Mouse (Mus musculus): Measurements from ENCODE around the gene Faap24.

- TF ChIP-seq MYOD1 (IDR thresholded peaks at IDR 0.05; ENCODE audit: control insufficient read depth, insufficient read length, low read depth) (no peak), CTCF (IDR thresholded peaks at IDR 0.05; ENCODE audit: control insufficient read depth, insufficient read depth, insufficient read length) (no peak), MAX (IDR thresholded peaks at IDR 0.05) (no peak), MYOG (IDR thresholded peaks at IDR 0.05; ENCODE audit: control insufficient read depth, extremely low read depth, insufficient read length) (no peak), USF1 (IDR thresholded peaks at IDR 0.05; ENCODE audit: low read depth) (no peak), CEBPB (IDR thresholded peaks at IDR 0.05; ENCODE audit: low read depth) (no peak), FOSL1 (IDR thresholded peaks at IDR 0.05; ENCODE audit: insufficient read depth, low read length, poor library complexity, severe bottlenecking) (no peak)
These were observed 7.9 kb downstream of the Faap24 start for GRCm38 (mm10) chr7:35388694-35389093.

All from C2C12 (cell line).